Mouse (Mus musculus): ENCODE data around the gene Ccdc183.

The Ccdc183 gene

DNA sequence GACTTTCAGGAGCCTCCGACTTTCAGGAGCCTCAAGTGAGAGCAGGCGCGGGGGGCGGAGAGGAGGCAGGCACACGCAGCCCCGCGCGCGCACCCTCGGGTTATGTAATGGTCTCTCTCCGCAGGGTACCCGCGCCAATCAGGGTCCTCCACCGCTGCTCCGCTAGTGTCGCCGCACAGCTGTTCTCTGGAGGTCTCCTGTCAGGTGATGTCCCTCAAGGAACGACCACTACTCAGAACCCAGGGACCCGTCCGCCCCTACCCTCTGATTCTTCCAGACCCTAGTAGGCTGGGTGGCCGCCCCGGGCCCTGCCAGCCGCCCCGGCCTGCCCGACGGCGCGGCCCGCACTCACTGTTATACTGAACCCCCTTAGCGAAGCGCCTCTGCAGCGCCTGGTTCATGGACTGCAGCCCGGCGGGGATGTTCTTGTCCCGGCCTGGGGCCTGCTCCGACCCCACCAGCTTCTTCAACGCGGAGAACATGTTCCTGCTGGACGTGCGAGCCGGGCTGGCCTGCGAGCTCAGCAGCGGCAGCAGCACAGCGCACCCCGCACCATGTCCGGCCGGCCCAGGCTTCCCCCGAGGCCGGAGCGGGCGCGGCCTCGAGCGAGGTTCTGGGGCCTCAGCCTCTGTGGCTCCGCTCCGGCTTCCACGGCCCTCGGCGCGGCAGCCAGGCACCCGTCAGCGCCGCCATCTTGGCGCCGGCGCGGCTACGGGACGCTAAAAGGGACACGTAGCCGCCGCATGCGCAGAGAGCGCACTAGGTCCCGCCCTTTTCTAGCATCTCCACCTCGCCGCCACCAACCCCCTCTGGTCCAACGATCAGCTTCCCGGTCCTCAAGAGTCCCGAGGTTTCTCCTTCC, 9.5 kb downstream of the Ccdc183 start, which contains the start of gene Rabl6:
Rabl6 (minus strand) TSS at position 761 of the 862 bp plus-strand sequence.
- DNase-seq (ENCODE audit: low read depth in 2 of 2, low spot score in 2 of 2), result peak; percentile 75 to 83

GRCm38 (mm10) chr2:25602526-25602925, 15.0 kb downstream of the Ccdc183 start:
- no peak for DNase-seq (ENCODE audit: low read depth in 2 of 2, low spot score in 2 of 2)

DNA sequence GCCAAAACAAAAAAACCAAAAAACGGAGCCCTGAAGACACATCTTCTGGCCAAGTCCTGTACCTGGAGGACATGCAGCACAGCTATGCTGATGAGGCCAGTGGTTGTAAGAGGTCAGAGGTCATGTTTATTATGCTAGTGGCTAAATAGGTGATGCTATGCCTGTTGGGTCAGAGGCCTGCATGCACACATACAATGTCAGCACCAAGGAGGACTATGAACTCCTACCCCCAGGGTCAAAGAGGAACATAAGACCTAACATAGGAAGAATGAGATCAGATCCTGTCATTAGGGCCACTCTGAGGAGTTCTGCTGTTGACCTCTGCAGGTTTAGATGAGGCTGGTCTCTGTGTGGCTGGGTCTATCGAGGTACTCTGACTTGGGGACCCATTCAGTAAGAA, 17.4 kb downstream of the Ccdc183 start:
- DNase-seq (ENCODE audit: low read depth in 2 of 2, low spot score in 2 of 2), result no peak

GRCm38 (mm10) chr2:25598749-25599148, 18.7 kb downstream of the Ccdc183 start:
- DNase-seq (ENCODE audit: low read depth in 2 of 2, low spot score in 2 of 2), result no peak

DNA sequence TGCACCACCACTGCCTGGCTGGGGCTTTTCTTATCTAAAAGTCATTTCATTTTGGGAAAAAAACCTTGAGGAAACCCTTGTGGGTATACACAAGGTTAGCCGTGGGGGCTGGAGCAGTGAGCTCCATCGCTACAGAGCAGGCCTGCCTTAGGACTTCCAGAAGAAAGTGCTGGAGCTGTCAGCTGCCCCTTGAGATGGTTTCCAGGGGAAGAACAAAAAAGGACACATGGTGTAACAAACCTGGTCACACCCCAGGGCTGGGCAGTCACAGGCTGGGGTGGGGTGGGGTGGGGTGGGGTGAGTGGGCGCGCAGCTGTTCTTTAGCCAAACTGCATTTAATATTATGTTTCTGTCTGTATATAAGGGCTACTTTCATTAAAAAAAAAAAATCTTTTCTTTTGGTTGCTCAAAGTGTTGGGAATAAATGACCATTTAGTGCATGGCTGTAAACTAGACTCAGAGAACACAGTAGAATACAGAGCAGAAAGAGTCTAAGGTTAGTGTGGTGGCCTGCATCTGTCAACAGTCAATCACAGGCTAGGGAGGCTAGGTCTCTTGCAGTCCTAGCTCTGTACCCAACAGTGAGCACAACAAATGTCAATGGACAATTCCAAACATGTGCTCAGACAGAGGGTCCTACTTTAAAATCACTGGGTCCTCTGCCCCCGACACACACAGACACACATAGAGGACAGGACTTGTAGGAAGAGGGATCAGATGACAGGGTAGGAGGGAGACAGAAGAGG, 20.5 kb downstream of the Ccdc183 start:
- no peak for DNase-seq (ENCODE audit: low read depth in 2 of 2, low spot score in 2 of 2)

GRCm38 (mm10) chr2:25591863-25592262, 25.6 kb downstream of the Ccdc183 start:
- DNase-seq (ENCODE audit: low read depth in 2 of 2, low spot score in 2 of 2), result no peak

DNA sequence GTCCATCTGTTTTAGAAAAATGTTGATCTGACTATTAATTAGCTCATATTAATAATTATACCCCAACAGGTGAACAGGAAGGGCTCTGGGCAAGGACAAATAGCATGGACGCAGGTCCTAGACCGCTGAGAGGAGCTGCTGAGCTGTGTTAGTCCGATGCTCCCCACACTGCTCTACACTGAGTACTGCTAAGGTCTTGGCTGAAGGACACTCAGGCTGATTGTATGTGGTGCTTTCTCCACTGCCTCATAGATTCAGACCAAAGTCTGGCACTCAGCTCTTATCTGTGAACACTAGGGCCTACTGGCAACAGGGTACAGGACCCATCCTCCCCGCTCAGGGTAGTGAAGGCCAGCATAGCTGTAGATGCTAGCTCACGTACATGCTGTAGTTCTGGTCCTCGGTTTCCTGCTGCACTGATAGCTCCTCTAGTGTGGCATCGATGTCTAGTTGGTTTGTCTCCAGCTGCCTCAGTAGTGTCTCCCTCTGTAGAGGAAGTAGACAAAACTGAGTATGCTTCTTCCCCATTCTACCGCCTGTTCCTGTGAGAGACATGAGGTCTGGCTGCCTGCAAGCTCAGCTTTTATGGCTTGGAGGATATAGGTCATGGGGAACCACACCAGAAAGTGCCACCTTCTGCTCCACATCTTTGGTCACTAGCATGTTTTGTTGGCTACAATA, 29.1 kb downstream of the Ccdc183 start:
- DNase-seq (ENCODE audit: low read depth in 2 of 2, low spot score in 2 of 2), result no peak

DNA sequence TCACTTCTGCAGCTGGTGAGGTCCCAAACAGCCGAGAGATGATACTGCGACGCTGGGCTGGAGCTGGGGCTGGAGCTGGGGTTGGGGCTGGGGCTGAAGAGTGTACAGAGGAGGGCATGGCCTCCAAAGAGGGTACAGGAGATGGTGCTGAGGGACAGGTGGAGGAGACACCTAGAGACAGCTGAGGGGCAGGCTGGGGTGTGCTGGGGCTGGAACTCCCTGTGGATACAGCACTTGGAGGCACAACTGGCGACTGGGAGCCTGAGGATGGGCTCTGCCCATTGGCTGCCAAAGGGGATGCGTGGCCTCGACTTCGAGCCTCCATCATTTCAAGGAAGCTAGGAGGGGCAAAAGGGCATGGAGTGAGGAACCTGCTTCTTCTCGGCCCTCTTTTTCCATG, 30.2 kb downstream of the Ccdc183 start:
- DNase-seq (ENCODE audit: low read depth in 2 of 2, low spot score in 2 of 2), result no peak

- DNase-seq (ENCODE audit: low read depth in 2 of 2, low spot score in 2 of 2), result no peak
These were observed 31.9 kb downstream of the Ccdc183 start for GRCm38 (mm10) chr2:25585601-25586000.

- no peak for DNase-seq (ENCODE audit: low read depth in 2 of 2, low spot score in 2 of 2)
These were observed 32.6 kb downstream of the Ccdc183 start for GRCm38 (mm10) chr2:25584856-25585255.

DNA sequence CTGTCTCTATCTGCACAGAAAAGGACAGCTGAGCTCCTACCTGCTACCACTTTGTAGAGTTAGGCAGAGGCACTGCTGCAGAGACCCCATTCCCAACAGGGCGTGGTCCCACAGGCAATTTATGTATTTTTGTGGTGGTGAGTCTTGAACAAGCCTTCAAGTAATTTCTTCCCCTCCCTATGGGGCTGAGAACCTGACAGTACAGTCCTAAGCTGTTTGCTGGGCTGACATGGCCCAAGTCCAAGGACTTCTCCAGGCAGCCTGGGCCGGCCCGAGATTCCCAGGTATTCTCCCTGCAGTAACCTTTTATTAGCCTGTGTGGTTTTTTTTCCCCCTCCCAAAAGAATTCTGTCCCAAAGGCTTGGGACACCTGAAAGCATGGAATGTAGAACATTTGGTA, 33.3 kb downstream of the Ccdc183 start:
- DNase-seq (ENCODE audit: low read depth in 2 of 2, low spot score in 2 of 2), result no peak

DNA sequence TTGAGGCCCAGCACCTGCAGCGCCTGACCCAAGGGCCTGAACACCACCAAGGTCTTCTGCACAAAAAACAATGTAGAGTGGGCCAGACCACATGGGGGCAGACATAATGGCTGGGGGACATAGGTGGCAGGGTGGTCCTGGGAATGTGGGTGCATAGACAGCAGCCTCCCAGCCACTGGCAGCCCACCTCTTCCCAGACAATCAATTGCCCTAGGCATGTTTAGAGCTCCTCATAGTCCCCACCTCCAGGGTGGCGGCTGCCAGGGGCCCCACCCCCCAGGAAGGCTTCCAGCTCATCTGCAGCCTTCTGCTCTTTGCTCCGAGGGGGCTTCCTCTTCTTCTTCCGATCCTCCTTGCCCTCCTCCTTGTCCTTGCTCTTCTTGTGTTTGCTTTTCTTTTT, 33.9 kb downstream of the Ccdc183 start:
- no peak for DNase-seq (ENCODE audit: low read depth in 2 of 2, low spot score in 2 of 2)

- DNase-seq (ENCODE audit: low read depth in 2 of 2, low spot score in 2 of 2), result no peak
These were observed 34.4 kb downstream of the Ccdc183 start for GRCm38 (mm10) chr2:25583120-25583481.

DNA sequence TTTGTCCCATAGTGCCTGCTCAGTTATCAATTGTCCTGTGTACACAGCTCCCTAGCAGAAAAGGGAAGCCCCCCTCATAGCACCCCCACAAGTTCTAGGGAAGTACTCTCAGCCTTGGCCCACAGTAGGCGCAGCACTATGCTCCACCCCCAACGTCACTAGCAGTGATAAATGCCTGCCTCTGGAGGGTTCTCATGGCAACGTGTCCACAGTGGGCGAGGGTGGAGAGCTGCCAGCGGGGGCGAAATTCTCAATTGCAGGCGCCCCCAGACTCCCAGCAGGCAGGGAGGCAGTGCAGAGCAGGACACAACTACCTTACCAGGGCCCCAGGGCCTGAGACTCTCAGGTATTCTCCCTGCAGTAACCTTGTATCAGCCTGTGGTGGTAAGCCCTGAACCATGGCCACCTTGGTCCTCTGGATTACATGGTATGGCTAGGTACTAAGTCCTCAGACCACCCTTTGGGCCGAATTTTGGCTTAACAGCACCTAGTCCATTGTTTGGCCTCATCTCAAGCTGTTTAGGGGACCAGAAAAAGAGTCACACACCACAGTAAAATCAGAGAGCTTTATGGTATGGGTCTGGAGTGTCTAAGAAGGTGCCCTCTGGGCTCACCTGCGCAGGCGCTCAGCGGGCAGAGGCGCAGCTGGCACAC, 34.9 kb downstream of the Ccdc183 start:
- DNase-seq (ENCODE audit: low read depth in 2 of 2, low spot score in 2 of 2), result no peak

GRCm38 (mm10) chr2:25581901-25582301, 35.6 kb downstream of the Ccdc183 start:
- DNase-seq (ENCODE audit: low read depth in 2 of 2, low spot score in 2 of 2), result no peak

DNA sequence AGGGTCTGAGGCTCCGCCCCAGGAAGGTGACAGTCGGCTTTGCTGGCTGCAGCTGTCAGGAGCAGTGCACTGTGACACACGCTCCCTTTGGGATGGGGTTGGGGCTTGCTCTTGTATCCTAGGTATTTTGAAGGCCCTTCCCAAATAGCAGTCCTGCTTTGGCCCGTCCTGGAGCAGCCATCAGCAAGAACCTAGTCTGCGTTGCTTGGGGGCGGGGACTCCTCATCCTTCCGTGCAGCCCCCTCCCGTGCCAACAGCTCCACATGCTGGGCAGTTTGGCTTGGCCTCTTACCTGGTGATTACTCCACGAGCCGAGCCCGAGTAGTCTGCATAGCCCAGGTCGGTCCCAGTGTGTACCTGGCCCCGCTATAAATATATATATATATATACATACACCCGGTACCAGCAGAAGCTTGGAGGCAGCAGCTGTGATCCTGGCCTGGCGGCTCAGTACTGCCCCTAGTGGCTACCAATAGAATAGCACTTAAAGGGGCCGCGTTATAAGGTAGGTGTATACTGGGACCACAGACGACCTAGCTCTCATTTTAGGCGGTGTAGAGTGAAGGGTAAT, 36.1 kb downstream of the Ccdc183 start, which contains the start of gene Ajm1:
Ajm1 (minus strand) TSS at position 464 of the 571 bp plus-strand sequence.
- DNase-seq (ENCODE audit: low read depth in 2 of 2, low spot score in 2 of 2), result peak; percentile 61 to 75

DNA sequence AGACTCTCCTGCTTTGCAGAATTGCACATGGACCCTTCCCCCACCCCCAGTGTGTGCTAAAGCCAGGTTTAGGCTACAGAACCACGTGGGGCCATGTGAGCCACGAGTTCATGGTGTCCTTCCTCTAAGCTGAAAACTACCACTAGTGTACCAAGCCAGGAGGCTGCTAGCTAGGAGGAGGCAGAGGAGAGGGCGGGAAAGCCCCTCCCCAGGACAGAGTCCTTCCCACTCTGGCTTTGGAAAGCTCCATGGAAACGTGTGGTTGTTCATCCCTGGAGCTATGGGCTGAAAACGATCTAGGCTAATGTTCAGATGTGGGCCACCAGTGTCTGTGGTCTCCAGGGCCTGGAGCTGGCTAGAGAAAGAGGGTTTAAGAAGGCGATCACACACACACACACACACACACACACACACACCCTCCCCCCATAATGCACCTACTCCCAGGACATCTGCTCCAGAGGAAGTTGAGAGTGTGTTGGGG, 36.8 kb downstream of the Ccdc183 start:
- no peak for DNase-seq (ENCODE audit: low read depth in 2 of 2, low spot score in 2 of 2)

DNA sequence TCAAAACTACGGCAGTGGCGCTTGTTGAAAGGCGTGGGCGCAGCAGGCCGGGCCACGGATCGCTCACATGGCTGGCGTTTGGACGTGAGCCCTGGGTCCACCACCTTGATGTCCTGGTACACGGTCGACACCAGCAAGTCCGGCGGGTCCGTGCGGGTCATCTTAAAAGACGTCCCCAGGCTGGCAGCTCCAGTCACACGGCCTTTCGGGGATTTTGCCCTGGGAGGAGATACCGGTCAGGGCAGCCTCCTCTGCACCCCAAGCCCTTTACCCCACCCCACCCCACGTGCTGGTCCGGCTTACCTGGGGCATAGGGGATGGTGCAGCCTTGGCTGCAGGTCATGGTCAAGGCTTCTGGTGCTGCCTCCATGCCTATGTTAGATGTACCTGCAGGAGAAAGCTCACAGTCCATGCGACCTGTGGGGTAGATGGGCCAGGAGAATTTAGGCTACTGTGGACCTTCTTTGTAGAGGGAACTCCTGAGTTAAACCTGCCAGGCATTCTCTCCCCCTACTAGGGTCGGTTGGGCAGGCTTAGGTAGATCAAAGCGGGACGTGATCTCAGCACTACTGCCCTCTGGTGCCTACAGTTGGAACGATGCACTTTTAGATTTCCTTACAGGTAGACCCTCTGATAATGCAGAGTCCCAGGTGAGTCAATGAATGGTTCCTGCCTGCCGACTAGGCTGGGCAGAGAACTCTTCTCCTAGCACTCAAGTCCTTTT, 37.6 kb downstream of the Ccdc183 start:
- peak; percentile 54 to 70 for DNase-seq (ENCODE audit: low read depth in 2 of 2, low spot score in 2 of 2)

DNA sequence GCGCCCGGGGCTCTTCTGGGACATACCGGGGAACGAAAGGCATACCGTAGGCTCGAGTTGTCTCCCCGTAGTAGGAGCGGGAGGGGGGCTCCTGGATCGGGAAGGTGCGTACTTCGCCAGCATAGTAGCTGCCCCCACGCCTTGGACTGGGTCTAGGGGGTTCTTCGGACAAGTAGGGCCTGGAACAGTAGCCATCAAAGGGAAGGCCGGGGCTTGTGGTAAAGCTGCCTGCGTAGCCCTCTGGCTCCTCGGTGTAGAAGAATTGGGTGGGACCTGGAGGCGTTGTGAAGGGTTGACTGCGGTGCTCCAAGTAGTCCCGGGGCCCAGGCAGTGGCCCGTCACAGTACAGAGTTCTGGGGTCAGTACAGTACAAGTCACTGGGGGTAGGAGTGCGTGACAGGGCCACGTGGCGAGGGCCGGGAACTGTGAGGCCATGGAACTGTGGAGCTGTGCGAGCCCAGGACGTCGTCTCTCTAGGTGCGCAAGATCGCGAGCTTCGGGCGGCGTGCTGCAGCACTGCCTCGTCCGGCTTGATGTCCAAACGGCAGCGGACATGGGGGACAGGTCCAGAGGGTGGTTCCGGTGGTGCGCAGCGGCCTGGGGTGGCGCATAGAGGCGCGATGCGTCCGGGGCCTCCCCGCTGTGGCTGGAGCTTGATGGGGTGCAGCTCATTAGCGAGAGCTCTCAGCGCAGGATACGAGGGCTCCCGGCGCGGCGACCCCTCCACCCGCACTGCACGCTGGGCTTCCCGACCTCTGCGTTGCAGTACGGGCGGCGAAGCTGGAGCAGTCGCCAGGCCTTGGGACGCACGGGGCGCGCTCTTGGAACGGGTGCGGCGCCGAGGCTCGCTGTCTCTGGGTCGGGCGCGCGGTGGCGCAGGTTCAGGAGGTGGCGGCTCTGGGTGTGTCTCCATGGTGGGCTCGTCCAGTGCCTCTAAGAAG, 38.4 kb downstream of the Ccdc183 start:
- DNase-seq (ENCODE audit: low read depth in 2 of 2, low spot score in 2 of 2), result no peak

All from CD8-positive naive resting alpha-beta T cell, adult 2 months (primary cell).